Mouse (Mus musculus): Measurements from ENCODE around the gene App. TPM values are rescaled to one million over a fixed set of nuclear protein-coding genes. Genes with fewer than 3 reads are reported as not detected.

The App gene
- total and polyA plus RNA-seq, 3 experiments = 229 to 386 (median 361) TPM

DNA sequence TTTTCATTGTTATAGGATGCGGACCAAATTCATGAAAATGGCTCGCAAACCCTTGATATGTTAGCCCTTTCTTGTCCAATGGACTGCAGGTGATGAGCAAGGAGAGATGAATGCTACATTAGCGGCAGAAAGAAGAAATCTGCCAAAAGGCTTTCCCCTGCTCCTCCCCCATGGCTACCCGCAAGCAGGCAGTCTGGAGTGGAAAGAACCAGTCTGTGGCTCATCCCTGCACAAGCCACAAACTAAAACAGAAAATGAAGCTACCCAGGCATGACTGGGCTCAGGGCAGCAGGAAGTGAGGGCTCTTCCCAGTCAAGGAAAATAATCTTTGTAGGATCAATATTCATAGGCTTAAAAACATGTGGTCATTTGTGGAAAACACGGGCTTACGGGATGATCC is 54.6 kb downstream of the App start:
- DNase-seq = no peak

GRCm38 (mm10) chr16:85117541-85117940 is 56.0 kb downstream of the App start:
- no peak for DNase-seq

GRCm38 (mm10) chr16:85115837-85116236 is 57.7 kb downstream of the App start:
- DNase-seq = no peak

GRCm38 (mm10) chr16:85114742-85115141 is 58.8 kb downstream of the App start:
- no peak for DNase-seq

DNA sequence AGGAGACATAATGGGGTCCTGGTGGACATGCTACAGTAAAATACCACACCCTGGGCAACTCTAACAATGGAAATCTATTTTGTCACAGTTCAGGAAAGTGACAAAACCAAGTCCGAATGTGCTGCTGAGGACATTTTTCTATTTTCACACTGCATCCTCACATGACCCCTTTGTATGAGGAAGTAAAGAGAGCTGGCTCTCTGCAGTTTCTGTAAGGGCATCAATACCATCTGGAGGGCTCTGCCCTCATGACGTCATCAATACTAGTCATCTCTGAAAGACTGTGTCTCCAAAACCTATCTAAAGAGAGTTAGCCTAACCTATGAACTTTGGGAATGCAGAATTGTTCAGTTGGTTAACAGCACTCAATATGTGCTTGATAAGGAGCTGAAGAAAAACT is 59.6 kb downstream of the App start:
- DNase-seq = no peak

DNA sequence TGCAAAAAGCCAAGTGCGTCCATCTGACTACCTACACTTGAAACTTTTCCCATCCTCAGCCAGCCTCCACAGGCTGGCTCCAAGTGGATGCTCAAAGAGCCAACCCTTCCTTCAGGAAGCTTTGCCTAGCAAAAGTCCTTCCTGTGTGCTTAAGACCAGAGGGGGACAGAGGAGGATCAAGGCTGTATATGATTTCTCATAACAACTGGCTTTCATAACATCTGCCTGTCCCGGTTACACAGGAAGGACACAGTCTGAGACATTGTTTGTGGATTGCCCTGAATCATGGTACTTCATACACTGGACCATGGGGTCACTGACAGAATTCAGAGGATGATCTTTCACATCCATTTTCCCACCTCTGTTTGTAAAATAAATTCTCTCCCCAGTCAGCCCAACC is 61.3 kb downstream of the App start:
- no peak for DNase-seq

DNA sequence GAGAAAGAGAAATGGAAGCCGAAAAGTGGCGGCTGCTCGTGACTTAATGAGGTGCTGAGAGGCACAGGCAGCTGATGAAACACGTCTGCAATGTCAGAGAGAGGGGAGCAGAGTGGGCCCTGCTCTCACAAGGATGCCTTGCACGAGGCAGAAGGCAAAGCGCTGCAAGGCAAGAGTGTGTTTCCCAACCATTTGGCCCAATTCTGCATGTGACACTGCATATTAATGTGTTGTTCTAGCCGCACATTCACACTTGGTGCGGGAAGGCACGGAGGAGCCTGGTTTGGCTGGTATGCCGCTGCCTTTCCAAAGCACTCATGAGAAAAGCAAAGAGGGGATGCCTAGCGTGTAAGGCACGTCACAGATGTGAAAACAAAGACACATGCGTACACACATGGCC is 63.1 kb downstream of the App start:
- no peak for DNase-seq

- no peak for DNase-seq
Observed at GRCm38 (mm10) chr16:85108486-85108885, 65.1 kb downstream of the App start.

GRCm38 (mm10) chr16:85106644-85107323 is 66.8 kb downstream of the App start:
- no peak for DNase-seq

- DNase-seq = no peak
Observed at GRCm38 (mm10) chr16:85105603-85106002, 68.0 kb downstream of the App start.

- no peak for DNase-seq
Observed at GRCm38 (mm10) chr16:85103116-85103787, 70.3 kb downstream of the App start.

GRCm38 (mm10) chr16:85101544-85101943 is 72.0 kb downstream of the App start:
- DNase-seq = no peak

DNA sequence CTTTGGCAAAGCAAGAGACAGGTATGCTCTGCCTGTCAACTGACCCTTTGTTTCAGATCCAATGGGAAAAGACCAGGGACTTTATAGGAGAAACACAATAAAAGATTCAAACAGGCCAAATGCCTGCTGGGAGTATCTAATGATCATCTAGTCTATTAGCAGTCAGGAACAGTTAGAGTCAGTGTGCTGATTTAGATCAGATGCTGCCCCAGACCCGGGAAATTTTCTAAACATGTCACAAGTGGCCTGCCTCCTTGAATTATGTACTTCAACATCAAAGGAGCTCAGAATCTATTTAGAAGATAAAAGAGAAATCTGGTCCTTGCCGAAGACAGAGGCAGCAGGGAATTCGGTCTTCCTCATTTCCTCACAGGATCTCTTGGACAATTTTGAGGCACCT is 72.8 kb downstream of the App start:
- peak; percentile 28 for DNase-seq

DNA sequence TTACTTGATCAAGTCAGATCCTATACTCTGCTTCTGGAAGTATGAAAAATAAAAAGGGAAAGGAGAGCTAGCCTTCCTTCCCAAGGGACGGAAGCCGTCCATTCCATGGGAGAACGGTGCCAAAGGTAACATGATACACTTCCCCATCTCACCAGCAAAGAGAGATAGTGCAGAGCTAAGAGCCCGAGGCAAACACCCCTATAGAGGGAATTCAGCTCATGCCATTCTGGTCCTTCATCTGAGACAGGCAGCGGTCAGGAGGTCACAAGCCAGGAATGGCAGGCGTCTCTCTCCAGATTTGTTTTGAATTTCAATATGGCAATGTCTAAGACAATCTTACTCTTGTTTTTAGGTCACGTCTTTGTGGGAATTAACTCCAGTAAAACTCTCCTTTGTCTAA is 74.1 kb downstream of the App start:
- DNase-seq = no peak

DNA sequence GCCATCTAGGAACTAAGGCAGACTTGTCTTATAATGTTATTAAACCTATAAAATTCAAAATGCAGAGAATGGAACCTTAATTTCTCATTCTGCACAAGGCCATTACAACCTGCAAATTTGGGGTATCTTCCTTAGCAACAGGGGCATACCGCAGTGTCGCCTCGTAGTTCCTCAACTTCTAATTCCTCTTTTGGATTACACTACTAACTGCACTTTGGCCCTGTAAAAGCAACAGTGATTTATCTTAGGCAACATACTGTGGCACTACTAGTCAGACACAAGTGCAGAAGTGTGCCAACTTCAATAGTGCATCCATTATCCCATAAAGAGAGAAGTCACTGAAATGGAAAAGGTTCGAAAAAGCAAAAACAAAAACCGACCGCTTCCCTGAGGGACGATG is 74.5 kb downstream of the App start:
- no peak for DNase-seq

DNA sequence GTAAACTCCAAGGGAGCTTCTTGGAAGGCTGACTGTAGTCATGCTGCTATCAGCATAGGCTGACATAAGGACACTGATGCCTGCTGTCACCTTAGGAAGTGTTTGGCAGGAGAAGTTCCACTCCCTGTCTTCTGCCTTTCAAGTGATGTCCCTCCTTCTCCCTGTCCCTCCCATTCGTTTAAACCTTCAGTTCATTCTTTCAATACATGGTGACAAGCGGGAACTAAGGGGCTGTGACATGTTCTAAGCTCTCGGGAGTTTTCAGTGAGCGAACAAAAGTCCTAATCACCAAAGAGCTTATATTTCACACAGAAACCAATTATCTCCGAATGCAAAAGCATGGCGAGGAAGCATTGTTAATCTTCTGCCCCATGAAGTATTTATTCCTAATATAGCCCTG is 77.2 kb downstream of the App start:
- DNase-seq = no peak

DNA sequence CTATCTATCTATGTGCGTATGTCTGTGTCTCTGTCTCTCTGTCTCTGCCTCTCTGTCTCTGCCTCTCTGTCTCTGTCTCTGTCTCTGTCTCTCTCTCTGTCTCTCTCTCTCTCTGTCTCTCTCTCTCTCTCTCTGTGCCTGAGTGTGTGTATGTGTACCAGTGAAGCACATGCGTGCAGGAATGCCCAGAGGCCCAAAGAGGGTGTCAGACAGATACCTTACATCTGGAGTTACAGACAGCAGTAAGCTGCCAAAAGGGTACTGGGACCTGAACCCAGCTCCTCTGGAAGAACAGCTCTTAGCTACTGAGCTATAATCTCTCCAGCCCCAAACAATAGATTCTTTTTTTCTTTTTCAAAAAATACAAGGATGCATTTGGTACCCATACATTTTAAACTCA is 77.6 kb downstream of the App start:
- no peak for DNase-seq

DNA sequence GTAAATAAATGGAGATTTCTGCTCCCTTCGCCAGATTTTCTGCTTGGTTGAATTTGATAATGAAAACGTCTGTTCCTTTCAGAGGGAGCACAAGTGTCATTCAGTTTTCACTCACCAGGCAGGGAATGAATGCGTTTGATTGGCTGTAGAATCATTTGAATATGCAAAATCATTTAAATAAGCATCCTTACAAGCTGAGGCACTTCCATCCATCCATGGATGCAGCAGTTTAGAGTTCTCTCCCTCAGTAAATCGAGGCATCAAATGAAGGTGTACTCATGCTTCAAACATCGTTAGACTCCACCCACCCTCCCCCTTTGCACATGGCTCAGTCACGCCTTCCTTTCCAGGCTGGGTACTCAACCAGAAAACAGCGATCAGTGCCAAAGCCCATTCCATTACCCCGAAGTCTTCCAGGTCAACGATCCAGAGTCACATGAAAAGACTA is 80.9 kb downstream of the App start:
- DNase-seq = no peak

- DNase-seq = no peak
Observed at GRCm38 (mm10) chr16:85092183-85092582, 81.4 kb downstream of the App start.

- DNase-seq = no peak
Observed at GRCm38 (mm10) chr16:85090992-85091391, 82.6 kb downstream of the App start.

DNA sequence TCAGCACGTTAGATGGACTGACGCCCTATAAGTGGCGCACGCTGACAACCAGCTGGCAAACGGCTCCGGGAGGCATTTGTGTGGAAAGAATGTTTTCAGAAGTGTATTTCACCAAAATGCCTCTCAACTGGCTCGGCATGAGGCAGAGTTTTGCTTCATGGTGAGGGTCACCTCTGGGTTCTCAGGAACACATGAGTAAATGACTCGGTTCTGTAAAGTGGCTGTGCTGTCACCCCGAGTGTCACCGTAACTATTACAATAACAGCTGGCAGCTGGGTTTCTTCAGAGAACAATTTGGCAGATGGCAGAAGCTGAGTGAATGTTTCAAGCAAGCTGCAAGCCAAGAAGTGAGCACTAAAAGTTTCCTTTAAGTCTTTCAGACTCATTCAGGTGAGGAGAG is 85.4 kb downstream of the App start:
- no peak for DNase-seq

DNA sequence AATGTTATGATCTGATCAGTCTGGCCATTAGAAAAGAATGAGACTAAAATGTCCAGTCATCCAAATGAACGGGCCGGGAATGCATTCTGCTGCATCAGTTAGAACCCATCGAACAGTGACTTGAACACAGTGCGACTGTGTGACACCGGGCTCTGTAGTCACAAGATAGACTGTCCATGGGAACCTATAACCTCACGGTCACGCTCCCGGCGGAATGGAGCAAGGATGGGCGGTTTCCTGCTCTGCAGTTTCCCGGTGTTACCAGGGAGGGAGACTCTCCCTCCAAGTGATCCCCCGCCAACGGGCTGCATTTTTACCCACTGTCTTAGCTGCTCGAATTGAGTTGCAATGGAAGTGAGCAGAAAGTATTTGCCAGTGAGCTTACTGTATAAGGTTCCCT is 87.3 kb downstream of the App start:
- peak; percentile 32 for DNase-seq

GRCm38 (mm10) chr16:85085902-85086301 is 87.7 kb downstream of the App start:
- peak; percentile 57 for DNase-seq

DNA sequence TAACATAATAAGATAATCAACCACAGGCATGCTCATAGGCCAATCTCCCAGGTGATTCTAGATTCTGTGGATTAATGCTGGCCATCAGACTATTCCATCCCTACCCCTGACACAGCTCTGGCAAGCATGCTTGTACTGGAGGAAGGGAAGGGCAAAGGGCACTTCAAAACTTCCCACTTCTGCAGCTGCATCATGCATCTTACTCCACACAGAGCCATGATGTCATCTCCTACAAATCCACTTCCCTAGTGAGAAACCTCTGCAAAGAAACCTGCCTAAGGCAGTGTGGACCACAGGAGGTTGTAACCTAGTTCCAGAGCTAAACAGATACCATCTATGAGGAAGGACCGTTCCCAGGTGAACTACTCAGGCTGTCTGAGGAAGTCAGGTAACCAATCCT is 89.4 kb downstream of the App start:
- no peak for DNase-seq

Data from adrenal gland, adult 2 months (tissue).